Mouse (Mus musculus): ENCODE results near the gene Magi3.

The Magi3 gene

GRCm38 (mm10) chr3:104218926-104219325 lies 1.2 kb downstream of the Magi3 start:
- peak; percentile 64 for DNase-seq (ENCODE audit: low read depth, low spot score)

- DNase-seq (ENCODE audit: low read depth, low spot score), result no peak
Observed at GRCm38 (mm10) chr3:104189823-104190222, 30.4 kb downstream of the Magi3 start.

GRCm38 (mm10) chr3:104189234-104189633 lies 30.9 kb downstream of the Magi3 start:
- DNase-seq (ENCODE audit: low read depth, low spot score), result no peak

GRCm38 (mm10) chr3:104184270-104184669 lies 35.9 kb downstream of the Magi3 start:
- no peak for DNase-seq (ENCODE audit: low read depth, low spot score)

- no peak for DNase-seq (ENCODE audit: low read depth, low spot score)
Observed at GRCm38 (mm10) chr3:104183656-104184055, 36.5 kb downstream of the Magi3 start.

DNA sequence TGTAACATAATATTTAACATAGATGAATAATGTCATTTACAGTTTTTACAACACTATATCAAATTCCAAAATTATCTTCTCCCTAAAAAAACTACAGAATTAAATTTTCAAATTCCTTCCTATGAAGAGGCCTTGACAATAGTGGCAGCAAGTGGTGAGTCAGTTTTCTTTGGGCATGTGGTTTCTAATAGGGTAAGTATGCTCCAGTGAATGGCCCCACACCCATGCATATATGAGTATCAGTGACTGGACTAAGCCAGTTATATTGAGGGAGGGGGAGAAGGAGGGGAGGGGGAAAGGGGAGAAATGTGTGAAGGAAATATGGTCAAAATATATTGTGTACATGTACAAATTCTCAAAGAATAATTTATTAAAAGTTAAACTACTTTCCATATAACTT lies 37.5 kb downstream of the Magi3 start:
- DNase-seq (ENCODE audit: low read depth, low spot score), result no peak

DNA sequence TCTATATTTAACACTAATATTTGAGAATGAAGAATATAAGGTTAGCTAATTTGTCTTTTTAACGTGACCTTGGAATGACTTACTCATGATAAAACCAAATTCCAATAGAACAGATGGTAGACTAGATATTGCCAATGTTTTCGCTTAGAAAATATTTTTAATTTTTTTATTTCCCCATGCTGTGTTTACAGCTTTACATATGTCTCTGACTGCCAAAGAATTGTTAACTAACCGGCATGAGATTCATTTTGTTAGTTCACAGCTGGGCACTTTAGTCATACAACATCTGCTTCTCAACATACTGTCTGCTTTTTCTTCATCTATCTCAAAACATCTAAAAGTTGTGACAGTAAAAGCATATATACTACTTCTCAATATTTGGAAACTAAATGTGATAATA lies 58.8 kb downstream of the Magi3 start:
- no peak for DNase-seq (ENCODE audit: low read depth, low spot score)

DNA sequence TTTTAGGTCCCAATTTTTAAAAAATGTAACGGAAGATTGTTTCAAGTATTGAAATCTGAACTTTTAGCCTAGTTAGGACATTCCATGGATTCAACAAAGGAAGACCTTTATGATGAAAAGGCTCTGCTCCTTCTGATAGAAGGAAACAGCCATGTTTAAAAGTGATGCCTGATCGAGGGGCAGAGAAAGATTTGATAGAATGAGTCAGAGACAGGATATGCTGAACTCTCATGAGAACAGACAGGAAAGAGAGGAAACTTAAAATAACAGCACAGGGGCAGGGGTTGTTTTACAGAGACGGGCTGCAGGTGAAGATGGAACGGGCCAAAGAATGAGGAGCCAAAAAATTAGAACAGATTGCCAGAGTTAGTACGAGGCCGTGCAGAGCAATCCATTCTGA lies 59.6 kb downstream of the Magi3 start:
- peak; percentile 17 for DNase-seq (ENCODE audit: low read depth, low spot score)

GRCm38 (mm10) chr3:104150146-104150545 lies 70.0 kb downstream of the Magi3 start:
- no peak for DNase-seq (ENCODE audit: low read depth, low spot score)

- DNase-seq (ENCODE audit: low read depth, low spot score), result no peak
Observed at GRCm38 (mm10) chr3:104142376-104142775, 77.8 kb downstream of the Magi3 start.

GRCm38 (mm10) chr3:104138953-104139450 lies 81.2 kb downstream of the Magi3 start:
- no peak for DNase-seq (ENCODE audit: low read depth, low spot score)

GRCm38 (mm10) chr3:104125628-104126027 lies 94.5 kb downstream of the Magi3 start:
- no peak for DNase-seq (ENCODE audit: low read depth, low spot score)

- no peak for DNase-seq (ENCODE audit: low read depth, low spot score)
Observed at GRCm38 (mm10) chr3:104123846-104124245, 96.3 kb downstream of the Magi3 start.

GRCm38 (mm10) chr3:104109478-104109877 lies 110.7 kb downstream of the Magi3 start:
- no peak for DNase-seq (ENCODE audit: low read depth, low spot score)

DNA sequence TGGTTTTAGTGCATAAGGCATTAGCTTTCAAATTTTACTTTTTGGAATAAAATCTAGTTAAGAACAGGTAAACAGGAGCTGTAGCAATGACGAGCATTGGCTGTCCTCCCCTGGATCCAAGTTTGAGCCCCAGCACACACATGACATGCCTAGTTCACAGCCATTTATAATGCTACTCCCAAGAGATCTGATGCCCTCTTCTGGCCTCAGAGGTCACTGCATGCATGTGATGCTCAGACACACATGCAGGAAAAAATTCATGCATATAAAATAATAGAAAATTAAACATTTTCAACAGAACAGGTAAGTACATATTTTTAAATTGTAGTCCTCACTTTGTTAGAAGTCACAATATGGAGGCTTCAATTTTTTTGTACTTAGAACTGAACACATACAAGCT lies 115.2 kb downstream of the Magi3 start:
- peak; percentile 78 for DNase-seq (ENCODE audit: low read depth, low spot score)

DNA sequence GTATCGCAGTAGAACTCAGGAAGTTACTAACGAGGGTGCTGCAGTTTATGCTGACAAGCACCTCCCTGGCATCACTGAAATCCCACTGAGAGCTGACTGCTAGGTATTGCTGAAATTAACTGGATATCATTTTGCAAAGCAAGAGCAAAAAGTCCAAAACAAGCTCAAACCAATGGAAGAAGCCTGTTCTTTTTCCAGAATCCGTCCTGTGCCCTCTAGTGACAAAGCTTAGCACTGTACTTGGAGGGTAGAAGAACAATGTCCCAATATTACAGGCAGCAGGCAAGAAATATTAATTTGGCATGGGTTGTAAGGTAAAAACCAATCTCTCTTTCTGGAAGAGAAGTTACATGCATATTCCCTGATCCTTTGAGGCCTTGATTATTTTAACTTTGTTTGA lies 118.5 kb downstream of the Magi3 start:
- no peak for DNase-seq (ENCODE audit: low read depth, low spot score)

- no peak for DNase-seq (ENCODE audit: low read depth, low spot score)
Observed at GRCm38 (mm10) chr3:104101249-104101648, 118.9 kb downstream of the Magi3 start.

DNA sequence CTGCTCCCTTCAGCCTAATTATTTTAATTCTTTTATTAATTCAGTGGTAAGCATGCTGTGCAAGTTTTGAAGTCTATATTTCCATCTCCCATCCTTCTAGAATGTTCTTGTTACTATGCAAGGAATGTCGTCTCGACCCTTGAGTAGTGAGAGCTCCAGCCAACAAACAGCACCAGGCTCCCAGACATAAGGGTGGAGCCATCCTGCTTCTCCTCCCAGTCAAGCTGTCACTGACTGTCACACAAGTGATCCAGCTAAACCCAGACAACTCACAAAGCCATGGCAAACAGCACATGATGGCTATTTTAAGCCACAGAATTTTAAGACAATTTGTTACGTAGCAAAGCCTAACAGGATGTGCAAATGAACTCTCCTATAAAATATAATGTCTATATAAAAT lies 124.2 kb downstream of the Magi3 start:
- no peak for DNase-seq (ENCODE audit: low read depth, low spot score)

DNA sequence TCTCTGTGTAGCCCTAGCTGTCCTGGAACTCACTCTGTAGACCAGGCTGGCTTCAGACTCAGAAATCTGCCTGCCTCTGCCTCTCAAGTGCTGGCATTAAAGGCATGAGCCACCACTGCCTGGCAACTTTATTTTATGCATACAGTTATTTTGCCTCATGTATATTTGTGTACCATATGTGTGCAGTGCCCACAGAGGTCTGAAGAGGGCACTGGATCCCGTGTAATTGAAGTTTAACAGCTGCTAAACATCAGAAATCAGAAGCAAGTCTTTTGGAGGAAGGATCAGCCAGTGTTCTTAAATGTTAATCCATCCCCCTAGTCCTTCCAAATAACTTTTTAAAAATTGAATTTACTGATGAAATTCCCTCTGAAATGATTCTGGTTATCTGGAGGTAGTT lies 125.5 kb downstream of the Magi3 start:
- peak; percentile 9 for DNase-seq (ENCODE audit: low read depth, low spot score)

DNA sequence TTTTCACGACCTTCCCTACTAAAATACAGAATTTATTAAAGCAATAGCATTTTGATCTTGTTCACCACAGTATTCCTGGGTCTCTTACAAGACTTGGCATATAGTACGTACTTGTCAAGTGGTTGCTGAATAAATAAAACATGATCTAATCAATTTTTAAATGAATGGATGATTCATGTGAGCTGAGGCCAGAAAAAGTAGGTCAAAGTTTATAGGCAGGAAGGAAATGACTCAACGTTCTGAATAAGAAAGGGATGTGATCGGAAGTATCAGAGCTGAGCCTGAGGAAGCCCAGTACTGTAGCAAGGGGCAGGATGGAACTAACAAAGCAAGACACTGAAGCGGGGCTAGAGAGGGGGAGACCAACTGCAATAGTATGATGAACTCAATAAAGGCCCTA lies 127.4 kb downstream of the Magi3 start:
- DNase-seq (ENCODE audit: low read depth, low spot score), result peak; percentile 26

GRCm38 (mm10) chr3:104082031-104082430 lies 138.1 kb downstream of the Magi3 start:
- DNase-seq (ENCODE audit: low read depth, low spot score), result no peak

DNA sequence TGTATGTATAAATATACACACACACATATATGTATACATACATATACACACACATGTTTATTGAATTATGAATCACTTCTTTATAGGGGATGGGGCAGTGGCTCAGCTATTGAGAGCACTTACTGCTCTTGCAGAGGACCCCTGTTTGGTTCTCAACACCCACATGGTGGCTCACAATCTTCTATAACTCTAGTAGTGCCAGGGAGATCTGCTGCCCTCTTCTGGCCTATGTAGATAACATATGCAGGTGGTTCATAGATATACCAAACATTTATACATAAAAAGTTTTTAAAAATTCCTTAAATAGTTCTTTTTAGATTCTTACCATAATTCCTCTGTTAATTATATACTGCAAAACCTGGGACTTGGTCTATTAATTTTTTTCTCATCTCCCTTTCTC lies 141.4 kb downstream of the Magi3 start:
- peak; percentile 36 for DNase-seq (ENCODE audit: low read depth, low spot score)

- DNase-seq (ENCODE audit: low read depth, low spot score), result no peak
Observed at GRCm38 (mm10) chr3:104069395-104069794, 150.8 kb downstream of the Magi3 start.

DNA sequence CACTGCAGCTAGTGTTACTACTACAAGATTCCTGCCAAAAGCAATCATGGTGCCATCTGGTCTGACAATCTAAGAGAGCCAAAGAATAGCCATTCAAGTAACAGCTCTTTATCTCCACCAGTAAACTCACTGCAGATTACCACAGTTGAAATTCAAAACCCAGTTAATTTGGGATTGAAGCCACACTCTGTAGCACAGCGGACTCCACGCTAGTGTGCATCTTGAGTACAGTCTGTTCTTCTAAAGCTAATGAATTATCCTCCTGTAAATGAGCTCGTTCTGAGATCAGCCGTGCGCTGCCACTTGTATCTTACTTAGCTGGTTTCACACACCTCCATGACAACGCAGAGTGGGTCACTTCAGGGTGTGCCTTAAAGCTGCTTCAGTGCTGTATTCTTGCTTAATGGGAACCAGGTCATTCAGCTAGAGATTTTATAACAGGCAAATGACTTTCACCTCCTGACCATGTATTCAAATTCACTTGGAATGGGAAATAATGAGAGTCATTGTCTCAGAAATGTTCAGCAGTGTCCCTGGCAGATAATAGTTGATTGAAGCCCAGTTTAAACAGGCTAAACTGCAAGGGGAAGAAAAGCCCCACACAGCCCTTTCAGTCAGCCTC lies 161.1 kb downstream of the Magi3 start:
- DNase-seq (ENCODE audit: low read depth, low spot score), result no peak
